Mouse (Mus musculus): ENCODE results near the gene Cdk17.
"Not testable (repeated sequence)": the region's sequence is repeated elsewhere in the genome, so short reads cannot be mapped to it uniquely, and the experiment has no call there.

Cdk17 gene

DNA sequence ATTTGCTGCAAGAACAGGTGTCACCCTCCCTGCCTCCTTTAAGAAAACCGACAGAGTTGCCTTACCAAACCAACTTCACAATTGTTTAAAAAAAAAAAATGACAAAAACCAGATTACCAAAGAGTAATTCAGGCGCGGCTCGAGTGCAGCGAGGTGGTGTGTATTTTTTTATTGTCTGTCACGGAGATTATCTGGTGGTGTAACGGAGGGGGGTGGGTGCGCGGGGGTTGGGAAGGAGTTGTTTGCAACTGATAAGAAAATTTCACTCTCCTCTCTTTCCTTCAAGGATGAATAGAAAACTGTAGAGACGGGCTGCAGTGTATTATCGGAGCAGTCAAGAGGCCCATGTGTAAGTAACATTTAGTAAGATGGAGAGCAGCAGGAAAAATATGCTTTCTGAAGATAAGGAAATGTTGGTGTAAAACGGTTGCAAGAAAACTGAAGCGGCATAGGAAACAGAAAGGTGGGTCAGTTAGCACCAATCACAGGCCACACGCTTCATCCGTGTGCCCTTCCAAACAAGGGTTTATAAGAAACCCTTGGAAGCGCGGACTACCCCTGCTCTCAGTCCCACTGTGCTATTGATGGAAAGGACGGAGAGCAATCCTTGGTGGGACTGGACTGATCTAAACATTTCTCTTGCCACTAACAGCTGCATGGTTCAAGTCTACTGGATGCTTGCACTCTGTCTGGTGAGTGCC, 17.2 kb upstream of the Cdk17 start:
- no peak for DNase-seq (ENCODE audit: low read depth, low spot score)

DNA sequence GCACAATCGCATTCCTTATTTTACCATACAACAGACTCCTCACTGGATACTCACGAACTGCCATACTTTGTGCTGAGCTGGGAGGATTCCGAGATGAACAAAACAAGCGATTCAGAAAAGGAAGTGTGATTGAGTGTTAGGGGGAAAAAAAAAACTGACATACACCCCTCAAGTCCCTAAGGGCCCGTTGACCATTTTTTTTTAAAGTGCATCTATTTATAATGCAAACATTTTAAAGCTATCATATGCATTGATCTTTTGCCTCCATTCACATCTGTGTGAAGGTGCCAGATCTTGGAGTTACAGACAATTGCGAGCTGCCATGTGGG, 16.7 kb upstream of the Cdk17 start:
- no peak for DNase-seq (ENCODE audit: low read depth, low spot score)

DNA sequence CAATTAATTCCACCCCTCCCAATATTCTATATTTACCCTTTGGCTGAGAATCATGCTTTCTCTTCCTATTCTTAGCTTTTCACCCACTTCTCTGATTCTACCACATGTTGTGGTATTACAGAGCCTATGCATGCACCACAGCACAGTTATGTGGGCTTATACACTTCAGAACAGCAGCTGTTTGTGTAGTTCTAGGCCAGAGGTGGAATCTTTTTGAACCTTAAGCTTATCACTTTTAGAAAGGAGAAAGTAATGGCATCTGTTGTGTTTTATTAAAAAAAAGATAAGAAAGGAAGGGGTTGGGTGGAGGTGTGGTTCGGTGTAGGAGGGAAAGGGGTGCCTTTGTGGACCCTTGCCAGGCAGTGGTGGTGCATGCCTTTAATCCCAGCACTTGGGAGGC, 16.1 kb upstream of the Cdk17 start:
- DNase-seq (ENCODE audit: low read depth, low spot score): no peak

DNA sequence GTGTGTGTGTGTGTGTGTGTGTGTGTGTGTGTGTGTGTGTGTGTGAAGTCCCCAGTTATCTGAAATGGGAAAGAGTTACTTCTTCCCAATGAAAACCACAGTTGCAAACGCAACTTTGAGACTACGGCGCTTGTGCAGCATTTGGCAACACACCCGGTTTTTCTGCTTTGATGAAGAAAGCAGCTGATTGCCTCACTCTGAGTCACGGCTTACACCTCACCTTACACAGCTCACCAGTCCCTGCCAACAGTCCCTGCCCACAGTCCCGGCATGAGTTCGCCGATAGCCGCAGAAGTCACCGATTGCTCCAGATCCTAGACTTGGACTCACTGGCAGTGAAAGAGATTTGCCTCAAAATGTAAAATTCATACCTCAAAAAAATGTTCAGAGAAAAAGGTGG, 15.6 kb upstream of the Cdk17 start:
- DNase-seq (ENCODE audit: low read depth, low spot score): no peak

DNA sequence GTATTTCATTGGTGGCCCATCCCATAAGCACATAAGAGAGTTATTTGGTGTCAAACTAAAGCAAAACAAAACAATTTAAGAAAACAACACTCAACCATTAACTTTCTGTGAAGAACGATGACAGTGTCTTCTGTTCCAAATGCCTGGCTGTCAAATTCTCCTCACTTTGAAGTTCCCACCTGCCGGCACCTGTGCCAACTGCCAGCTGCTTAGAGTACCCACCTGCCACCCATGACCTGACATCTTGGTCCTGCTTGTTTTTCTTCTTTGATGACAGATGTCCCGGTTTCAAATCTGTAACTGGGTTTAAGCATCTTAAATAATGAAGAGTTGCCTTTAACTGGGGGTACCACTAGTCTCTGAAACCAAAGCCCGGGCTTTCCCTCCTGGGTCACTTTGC, 14.1 kb upstream of the Cdk17 start:
- DNase-seq (ENCODE audit: low read depth, low spot score): no peak

DNA sequence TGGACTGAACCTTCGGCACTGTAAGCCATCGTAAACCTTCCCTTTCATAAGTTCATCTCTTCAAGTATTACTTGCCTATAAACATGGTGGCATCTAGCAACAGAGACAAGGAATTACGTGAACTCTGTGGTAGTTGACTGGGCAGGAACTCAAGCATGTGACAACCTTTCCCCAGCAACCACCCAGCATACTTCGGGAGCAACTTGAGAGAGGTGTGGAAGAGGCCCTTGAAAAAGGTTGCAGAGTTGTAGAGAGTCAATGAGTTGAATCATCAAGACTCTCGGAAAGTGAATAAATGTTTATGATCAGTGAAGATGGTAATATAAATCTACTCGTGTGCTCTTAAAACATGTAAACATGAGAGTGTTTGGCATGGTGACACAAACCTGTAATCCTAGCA, 13.0 kb upstream of the Cdk17 start:
- DNase-seq (ENCODE audit: low read depth, low spot score): no peak

DNA sequence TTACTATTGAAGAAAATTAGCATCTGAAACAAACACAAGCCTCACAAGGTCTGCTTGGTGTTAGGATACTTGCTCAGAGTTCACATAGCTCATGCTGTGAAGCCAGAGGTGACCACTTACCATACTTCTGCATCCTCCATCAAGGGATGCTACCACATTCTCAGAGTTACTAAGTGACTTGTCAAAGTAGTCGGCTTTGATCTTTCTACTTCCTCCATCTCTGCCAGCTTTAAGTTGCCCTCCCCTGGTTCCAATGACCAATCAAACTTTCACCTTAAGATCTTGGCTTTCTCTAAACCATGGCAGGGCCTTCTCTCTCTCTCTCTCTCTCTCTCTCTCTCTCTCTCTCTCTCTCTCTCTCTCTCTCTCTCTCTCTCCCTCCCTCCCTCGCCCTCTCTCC, 11.1 kb upstream of the Cdk17 start:
- no peak for DNase-seq (ENCODE audit: low read depth, low spot score)

DNA sequence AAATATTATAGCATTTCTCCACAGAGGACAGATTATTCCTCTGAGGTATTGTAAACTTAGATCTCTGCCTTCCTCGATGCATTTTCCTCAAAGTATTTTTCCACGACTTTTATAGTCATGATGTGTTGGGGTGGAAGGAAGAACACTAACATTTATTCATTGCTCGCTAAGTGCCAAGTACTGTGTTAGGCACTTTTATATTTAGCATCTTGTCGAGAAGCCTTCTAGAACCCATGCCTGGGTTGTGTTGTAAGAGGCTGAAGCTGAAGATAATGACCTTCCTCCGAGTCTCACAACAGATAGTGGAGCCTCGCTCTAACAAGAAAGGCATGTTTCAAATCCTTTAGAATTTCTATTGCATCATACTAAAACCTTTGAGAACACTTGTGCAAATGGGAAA, 8.9 kb upstream of the Cdk17 start:
- DNase-seq (ENCODE audit: low read depth, low spot score): no peak

DNA sequence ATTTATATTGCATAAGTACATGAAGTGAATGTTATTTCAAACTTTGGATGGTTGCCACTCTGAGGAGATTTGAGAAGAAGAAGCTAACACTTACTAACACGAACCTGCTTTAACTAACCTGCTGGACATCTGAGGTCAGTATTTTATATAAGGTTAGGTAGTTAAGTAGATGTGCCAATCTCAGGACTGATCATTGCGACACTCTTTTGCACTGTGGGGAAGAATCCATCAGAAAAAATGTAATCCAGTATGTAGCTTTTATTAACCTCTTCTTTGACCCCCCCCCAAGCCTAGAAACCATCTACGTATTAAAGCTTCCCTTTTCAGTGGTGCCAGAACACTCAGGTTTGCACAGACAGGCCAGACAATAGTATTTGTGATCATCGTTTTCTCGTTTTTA, 8.0 kb upstream of the Cdk17 start:
- DNase-seq (ENCODE audit: low read depth, low spot score): no peak

DNA sequence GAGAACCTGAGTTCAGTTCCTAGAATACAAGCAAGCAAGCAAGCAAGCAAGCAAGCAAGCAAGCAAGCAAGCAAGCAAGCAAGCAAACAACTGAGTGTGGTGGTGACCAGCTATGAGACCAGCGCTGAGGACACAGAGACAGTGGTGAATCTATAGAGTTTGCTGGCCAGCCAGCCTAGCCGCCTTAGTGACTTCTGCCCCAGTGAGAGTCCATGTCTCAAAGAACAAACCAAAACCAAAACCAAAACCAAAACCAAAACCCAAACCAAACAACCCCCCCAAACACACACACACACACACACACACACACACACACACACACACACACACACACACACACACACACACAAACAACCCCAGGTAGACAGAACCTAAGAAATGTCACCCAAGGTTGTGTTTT, 7.3 kb upstream of the Cdk17 start:
- DNase-seq (ENCODE audit: low read depth, low spot score): not testable (repeated sequence)

DNA sequence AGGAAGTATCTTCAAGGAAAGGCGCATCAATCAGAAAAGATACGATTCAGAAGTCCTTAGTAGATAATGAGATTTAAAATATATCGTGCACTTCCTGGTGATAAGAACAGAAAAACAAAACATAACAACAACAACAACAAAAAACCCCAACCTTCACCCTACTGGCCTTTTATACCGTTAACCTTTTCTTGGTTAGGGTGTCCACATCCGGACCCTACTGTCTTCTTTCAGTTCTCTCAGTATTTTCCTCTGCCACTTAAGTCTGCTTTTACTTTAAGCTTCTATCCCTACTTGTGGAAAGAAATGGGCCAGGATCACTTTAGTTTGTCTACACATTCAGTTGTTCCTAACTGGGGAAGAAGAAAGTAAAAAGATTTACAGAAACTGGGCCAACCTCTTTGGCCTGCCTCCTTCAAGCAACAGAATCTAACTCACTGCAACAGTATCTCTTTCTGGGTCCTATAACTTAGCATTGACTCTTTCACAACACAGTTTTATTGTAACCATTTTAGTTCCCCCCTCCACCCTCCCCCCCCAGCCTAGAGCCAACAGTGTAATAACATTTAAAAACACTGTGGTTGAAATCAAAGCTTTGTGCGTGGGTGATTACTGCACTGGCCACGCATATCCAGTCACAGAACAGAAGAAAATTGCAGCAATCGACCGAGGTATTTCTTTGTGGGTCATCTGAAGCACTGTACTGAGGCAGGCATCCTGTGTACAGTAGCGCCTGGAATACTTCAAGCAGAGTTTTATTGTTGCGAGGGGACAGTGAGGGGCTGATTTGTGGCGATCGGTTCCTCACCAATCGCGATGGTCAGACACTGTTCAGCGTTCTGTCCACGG, 801 bp upstream of the Cdk17 start:
- DNase-seq (ENCODE audit: low read depth, low spot score): no peak

DNA sequence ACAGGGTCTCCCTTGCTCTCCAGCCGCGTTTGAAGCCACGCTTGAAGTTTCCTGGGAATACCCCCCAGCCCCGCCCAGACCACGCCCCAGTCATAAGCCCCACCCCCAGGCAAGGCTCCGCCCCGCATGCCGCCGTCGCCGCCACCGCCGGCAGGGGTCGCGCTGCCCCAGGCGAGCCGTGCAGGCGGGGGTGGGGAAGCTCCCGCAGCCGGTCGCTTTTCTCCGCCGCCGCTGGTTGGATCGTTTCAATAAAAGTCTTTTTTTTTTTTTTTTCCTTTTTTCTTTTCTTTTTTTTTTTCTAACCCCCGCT, 223 bp upstream of the Cdk17 start:
- peak; percentile 83 for DNase-seq (ENCODE audit: low read depth, low spot score)

DNA sequence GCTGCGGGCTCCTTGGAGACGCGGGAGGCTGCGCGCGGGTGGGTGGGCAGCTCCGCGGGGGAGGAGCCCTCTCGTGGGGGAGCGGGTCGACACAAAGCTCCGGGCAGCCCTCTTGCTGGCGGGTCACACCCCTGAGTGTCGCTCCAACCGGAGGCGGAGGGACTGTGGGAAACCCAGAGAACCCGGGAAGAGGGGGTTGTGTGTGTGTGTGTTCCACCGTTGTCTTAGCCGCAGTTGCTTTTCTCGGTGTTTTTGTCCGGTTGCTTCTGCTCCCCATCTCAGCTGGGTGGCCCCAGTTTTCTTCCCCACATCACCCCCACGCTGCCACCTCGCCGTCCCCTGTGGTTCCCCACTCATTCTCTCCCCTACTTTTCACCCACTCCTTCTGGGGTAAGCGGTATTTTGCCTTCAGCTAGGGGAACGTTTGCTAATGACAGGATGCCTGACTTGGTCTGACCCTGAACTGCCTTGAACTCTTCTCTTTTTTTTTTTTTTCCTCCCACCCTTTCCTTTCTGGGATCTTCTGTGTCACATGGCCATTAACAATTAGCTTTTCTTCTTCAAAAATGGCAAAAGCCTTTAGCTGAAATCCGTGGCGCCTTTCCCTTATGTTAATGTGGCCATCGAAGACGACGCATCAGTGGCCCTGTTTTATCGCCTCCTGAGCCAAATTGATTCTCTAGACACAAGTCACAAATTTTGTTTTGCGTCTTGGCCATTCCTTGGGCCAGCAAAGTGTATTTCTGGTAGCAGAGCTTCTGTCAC, 1.0 kb downstream of the Cdk17 start:
- peak; percentile 48 for DNase-seq (ENCODE audit: low read depth, low spot score)

DNA sequence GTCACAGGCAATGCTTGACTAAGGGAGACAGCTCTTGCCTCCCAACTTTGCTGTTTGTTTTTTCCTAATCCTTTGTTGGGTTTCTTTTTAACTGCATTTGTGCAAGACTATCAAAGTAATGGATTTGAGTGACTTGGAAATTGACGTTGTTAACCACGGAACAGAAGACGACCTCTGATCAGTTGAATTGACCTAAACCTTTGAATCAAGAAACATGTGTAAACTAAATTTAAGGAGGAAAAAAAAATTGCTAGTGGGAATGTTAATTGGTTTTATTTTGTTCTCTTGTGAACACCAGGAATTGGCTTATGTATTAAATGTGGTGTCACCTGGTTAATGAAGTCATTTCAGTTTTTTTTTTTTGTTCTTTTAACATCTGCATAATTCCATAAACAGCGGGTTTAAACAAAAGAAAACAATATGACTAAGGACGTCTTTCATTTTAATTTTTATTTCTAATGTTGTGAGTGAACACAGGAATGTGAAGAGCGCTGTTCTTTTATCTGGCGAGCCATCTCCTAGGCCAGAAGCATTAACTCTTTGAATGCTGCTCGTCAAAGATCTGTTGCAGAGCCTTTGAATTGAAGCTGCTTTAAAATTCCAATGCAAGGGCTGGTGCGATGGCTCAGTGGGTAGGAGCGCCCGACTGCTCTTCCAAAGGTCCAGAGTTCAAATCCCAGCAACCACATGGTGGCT, 1.7 kb downstream of the Cdk17 start:
- no peak for DNase-seq (ENCODE audit: low read depth, low spot score)

DNA sequence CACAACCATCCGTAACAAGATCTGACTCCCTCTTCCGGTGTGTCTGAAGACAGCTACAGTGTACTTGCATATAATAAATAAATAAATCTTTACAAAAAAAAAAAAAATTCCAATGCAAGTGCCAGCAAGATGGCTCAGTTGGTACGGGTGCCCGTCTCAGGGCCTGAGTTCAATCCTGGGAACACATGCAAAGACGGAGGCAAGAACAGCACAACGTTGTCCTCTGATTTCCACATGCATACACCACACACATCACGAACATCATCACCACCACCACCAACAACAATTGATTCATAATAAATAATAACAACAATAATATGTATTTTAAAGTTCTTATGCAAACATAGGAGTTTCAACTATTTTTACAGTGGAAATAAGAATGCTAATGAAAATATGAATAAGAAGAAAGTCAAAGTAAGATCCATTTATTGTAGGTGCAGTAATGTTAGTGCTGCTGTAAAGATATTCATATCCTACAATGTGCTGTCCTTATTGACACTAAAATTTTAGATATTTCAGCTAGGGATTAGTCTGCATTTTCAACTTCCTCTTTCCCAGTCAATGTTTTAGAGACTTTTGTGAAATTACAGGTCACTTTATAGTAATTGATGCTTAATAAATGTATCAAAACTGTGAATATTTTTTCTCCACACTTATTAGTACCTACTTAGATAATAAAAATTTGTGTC, 2.4 kb downstream of the Cdk17 start:
- DNase-seq (ENCODE audit: low read depth, low spot score): no peak

DNA sequence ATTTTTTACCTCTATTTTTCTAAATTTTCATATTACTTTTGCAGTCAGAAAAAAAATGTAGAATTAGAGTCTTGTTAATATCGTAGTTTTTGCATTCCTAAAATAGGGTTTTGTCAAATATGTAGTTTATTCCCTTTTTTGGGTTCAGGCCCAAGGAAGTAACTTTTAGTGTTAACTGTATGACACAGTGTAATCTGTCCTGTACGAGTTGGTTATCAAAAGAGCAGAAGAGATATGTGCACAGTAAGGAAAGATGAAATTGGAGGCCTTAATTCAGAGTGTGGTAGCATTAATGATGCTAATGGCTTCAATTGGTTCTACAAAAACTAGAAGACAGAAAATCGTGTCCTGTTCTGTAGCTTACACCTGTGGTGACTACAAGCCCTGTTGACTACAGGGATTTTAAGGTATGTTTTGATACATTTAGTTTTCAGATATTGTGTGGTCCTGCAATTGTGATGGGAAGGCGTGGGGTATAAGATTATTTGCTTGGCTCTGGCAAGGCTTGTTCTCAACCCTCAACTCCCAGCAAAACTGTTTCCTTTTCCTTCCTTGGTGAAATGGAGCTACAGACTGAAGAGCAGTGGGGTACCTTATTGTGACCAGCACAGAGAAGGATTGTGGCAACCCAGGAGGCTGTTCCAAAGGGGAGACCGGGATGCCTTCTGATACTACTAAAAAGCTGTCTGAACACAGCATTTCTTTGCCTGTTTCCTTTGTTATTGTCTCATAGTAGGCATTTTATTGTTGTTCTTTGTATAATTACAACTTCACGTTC, 3.2 kb downstream of the Cdk17 start:
- no peak for DNase-seq (ENCODE audit: low read depth, low spot score)

DNA sequence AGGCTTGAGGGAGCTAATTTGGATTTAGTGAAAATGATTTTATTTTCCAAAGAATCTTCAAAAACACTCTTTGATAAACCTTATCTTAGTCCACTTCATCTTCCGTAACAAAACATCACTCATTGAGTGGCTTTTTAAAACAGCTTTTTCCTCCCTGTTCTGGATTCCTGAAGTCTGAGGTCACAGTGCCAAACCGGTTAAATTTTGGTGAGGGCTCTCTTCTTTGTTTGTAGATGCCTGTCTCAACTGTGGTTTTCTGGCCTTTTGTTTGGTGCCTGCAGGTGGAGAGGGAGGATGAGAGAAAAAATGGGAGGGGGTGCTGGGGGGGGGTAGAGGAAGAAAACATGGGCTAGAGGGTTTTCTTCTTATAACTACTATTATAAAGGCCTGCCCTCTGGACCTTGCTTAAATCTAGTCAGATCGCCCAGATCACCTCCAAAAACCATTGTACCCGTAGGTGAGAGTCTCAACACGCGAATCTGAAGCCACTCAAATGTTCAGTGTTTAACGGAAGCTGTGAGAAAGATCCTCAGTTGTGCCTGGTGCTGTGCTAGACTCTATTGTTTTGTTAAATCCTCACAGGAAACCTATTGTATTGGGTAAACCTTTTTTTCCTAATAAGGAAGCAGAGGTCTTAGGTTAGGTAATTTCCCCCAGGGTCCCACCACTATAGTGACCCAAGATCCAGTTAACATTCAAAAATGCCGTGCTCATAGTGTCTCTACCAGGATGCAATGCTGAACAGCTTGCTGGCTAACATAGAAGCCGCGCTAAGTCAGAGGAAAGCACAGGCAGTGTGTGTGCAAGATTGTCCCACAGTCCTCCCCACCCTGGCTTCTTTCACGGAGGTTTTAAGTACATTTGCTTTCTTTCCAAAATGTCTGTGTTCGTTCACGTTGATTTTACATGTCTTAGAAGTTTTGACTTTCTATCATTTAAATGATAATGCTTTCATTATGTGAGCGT, 5.0 kb downstream of the Cdk17 start:
- no peak for DNase-seq (ENCODE audit: low read depth, low spot score)

DNA sequence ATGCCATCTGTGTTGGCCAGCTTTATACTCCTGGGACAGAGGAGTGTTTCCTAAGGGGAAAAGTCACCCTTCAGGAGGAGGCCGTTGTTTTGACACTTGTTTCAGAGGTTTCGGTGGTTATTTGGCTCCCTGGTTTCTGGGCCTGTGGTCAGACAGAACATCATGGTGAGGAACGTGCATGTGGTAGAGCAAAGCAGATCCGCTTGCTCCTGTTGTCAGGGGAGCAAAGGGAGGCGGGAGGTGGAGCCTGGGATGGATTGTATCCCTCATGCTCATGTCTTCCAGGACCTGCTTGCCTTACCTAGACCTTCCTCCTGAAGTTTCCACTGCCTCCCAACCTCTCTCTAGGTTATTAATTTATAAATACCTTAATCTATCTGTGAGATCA, 5.7 kb downstream of the Cdk17 start:
- no peak for DNase-seq (ENCODE audit: low read depth, low spot score)

DNA sequence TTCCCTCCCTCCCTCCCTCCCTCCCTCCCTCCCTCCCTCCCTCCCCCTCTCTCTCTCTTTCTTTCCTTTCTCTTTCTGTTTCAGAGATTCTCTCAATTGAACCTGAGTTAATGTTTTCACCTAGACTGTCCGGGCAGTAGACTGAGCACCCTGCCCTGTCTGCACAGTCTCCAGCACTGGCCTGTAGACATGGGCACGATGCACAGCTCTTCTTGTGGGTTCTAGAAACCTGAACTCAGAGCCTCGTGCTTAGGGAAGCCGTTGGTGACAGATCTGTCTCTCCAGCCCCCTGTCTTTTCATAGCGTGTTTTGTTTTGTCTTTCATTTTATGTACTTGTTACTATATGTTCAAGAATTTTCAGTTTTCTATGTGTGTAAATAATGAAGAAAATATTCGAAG, 6.6 kb downstream of the Cdk17 start:
- DNase-seq (ENCODE audit: low read depth, low spot score): no peak

DNA sequence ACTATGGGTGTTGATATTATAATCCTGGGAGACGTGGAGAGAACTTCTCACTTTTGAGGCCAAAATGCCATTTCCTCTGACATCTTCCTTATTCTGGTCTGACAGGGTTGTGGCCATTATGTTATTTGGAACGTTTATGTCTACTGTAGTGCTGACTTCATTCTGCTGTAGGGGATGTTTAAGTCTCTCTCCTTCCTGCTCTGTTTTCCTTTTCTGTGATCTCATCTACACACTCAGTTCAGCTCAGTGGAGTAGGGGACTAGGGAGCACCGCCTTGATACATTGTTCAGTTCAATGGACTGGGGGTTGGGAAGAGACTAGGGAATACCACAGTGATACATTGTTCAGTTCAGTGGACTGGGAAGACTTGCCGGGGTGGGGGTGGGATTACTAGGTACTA, 7.4 kb downstream of the Cdk17 start:
- no peak for DNase-seq (ENCODE audit: low read depth, low spot score)
